12 mouse cellular contexts compared by ENCODE assay signal in the genomic region with DNA sequence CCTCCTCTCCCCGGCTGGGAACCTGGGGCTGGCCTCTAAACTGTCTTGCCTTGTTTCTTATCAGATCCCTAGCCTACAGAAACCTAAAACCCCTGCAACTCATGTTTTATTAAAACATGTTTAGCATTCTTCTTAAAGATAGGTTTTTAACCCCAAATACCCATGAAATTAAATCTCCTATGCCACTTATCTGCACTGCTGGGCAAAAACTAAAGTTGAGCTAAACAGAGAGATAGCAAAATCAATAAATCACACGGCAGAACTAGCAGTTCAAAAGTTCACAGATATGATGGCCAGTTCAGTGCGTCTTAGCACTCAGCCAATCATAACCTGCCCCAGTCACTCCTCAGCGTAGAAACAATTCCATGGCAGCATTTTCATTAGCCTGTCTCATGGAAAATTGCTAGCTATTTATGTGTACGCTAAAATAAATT.
A peak's percentile ranks its signal among the peaks of the same experiment; 100 is the strongest.
DNase-seq lines count a peak whose midpoint lies in the region; ATAC-seq and TF ChIP-seq lines count a peak whose summit lies in the region.
"Had no signal": no experiment of that assay in that cellular context is flagged by ENCODE, and none has a peak within 500 bp of the region (broad histone marks: within the 10 kb centered on the region; RNA-seq: fewer than 3 reads in every experiment).

No protein-coding gene starts in this region.

- intact Hi-C loops in left cerebral cortex, postnatal 4 days (cut with DNase I): no loop called here

- H3K4me3 ChIP-seq in lung, embryonic 14.5 days (ENCODE audit: low read depth, low read length): no peak overlapping the region
- H3K4me3 ChIP-seq in intestine, embryonic 15.5 days (replicated peaks): no peak overlapping the region
- H3K4me3 ChIP-seq in midbrain, embryonic 16.5 days (ENCODE audit: low read depth, low read length): no peak overlapping the region
- H3K4me3 ChIP-seq: hindbrain, embryonic 12.5 days; midbrain, embryonic 12.5 days had no signal

- WGBS in lung, embryonic 14.5 days: 26% methylated on average over 5 of the region's 5 CpGs
- WGBS in intestine, embryonic 15.5 days: 18% methylated on average over 5 of the region's 5 CpGs
- WGBS in midbrain, embryonic 16.5 days: 24% methylated on average over 5 of the region's 5 CpGs

- no peak for ATAC-seq in lung, embryonic 14.5 days (ENCODE audit: insufficient read depth)
- peak; percentile 79 for ATAC-seq in intestine, embryonic 15.5 days
- no peak for ATAC-seq in midbrain, embryonic 16.5 days

- H3K27me3 ChIP-seq in lung, embryonic 14.5 days (ENCODE audit: insufficient read depth, low read length): no peaks in the 10 kb centered on the region
- no peaks in the 10 kb centered on the region for H3K27me3 ChIP-seq in intestine, embryonic 15.5 days (replicated peaks)
- peaks cover 5% of the 10 kb centered on the region for H3K27me3 ChIP-seq in midbrain, embryonic 16.5 days (ENCODE audit: control insufficient read depth, insufficient read depth, low read depth, low read length)
- H3K27me3 ChIP-seq: hindbrain, embryonic 12.5 days; midbrain, embryonic 12.5 days had no signal

- no peak overlapping the region for H3K27ac ChIP-seq in lung, embryonic 14.5 days (ENCODE audit: low read depth)
- H3K27ac ChIP-seq in intestine, embryonic 15.5 days: peak overlapping the region; percentile 88
- no peak overlapping the region for H3K27ac ChIP-seq in midbrain, embryonic 16.5 days (ENCODE audit: low read length)

- no peak overlapping the region for H3K9ac ChIP-seq in lung, embryonic 14.5 days
- no peak overlapping the region for H3K9ac ChIP-seq in intestine, embryonic 15.5 days
- no peak overlapping the region for H3K9ac ChIP-seq in midbrain, embryonic 16.5 days (ENCODE audit: low read depth, low read length)
- H3K9ac ChIP-seq: hindbrain, embryonic 12.5 days had no signal

- peak overlapping the region; percentile 58; the same call in 1 of the 2 replicates for H3K4me2 ChIP-seq in lung, embryonic 14.5 days
- peak overlapping the region; percentile 49 for H3K4me2 ChIP-seq in intestine, embryonic 15.5 days (replicated peaks)
- H3K4me2 ChIP-seq in midbrain, embryonic 16.5 days (ENCODE audit: low read length): peak overlapping the region; percentile 12; the same call in 1 of the 2 replicates
- H3K4me2 ChIP-seq: hindbrain, embryonic 12.5 days; midbrain, embryonic 12.5 days had no signal

- peak; percentile 34 for DNase-seq in embryo, embryonic 10 days (ENCODE audit: low spot score)
- DNase-seq in embryo, embryonic 9.5 days (ENCODE audit: extremely low spot score): no peak
- DNase-seq in lung, embryonic 14.5 days: peak; percentile 30
- no peak for DNase-seq in lung, adult 18-20 months
- DNase-seq in left cerebral cortex, postnatal 4 days: no peak
- no peak for DNase-seq in lung, postnatal 10 days
- DNase-seq: adrenal gland, postnatal 25 days; cerebellum, adult 8-10 months had no signal

- TF ChIP-seq CTCF in lung, embryonic 14.5 days (IDR thresholded peaks at IDR 0.05; ENCODE audit: low read depth): no peak

- H3K36me3 ChIP-seq in lung, embryonic 14.5 days (ENCODE audit: insufficient read depth): no peaks in the 10 kb centered on the region
- H3K36me3 ChIP-seq in intestine, embryonic 15.5 days: no peaks in the 10 kb centered on the region
- no peaks in the 10 kb centered on the region for H3K36me3 ChIP-seq in midbrain, embryonic 16.5 days (ENCODE audit: control insufficient read depth, insufficient read depth, low read length)
- H3K36me3 ChIP-seq: hindbrain, embryonic 12.5 days; midbrain, embryonic 12.5 days had no signal

- peaks cover 41% of the 10 kb centered on the region for H3K4me1 ChIP-seq in lung, embryonic 14.5 days (ENCODE audit: insufficient read depth)
- peaks cover 39% of the 10 kb centered on the region for H3K4me1 ChIP-seq in intestine, embryonic 15.5 days (replicated peaks)
- peaks cover 28% of the 10 kb centered on the region for H3K4me1 ChIP-seq in midbrain, embryonic 16.5 days (ENCODE audit: control insufficient read depth, insufficient read depth, low read length)

- no peaks in the 10 kb centered on the region for H3K9me3 ChIP-seq in lung, embryonic 14.5 days (ENCODE audit: low read depth, low read length)
- H3K9me3 ChIP-seq in intestine, embryonic 15.5 days: no peaks in the 10 kb centered on the region
- no peaks in the 10 kb centered on the region for H3K9me3 ChIP-seq in midbrain, embryonic 16.5 days (replicated peaks; ENCODE audit: control insufficient read depth, low read length, poor library complexity, severe bottlenecking)
- H3K9me3 ChIP-seq: hindbrain, embryonic 12.5 days; midbrain, embryonic 12.5 days had no signal

Comparison
In these comparisons a context has a peak if more than half of its experiments do, and no peak if none do; other contexts are left out.
1. DNase-seq: peak in embryo, embryonic 10 days (single experiment) and lung, embryonic 14.5 days (single experiment); none in embryo, embryonic 9.5 days (single experiment), lung, adult 18-20 months (0 of 2), left cerebral cortex, postnatal 4 days (single experiment) and lung, postnatal 10 days (single experiment).
2. Peak in every context shown above with its lines, with median percentiles within 50 percentile points of each other: H3K4me2 ChIP-seq.